Mouse (Mus musculus) testis, adult 10 weeks (tissue): ENCODE results near the gene Cyp2ab1. TPM values are rescaled to one million over a fixed set of nuclear protein-coding genes. Genes with fewer than 3 reads are reported as not detected.

Experiments
- polyA plus RNA-seq: library from polyadenylated mRNA; stranded (reverse); fragments of 350-450 nt; fragmentation: Illumina TruSeq; extraction: RNeasy Lipid Tissue Mini Kit (QIAGEN cat#74804); gene quantifications from one replicate; pipeline ENCODE4 v1.2.3, GENCODE M21; 2014; ENCODE audit warnings: low read depth, low replicate concordance

Cyp2ab1 gene
- not detected for polyA plus RNA-seq

GRCm38 (mm10) chr16:20325286-20325685 lies at the start of gene Cyp2ab1:
Cyp2ab1 (minus strand) TSS chr16:20325404.

GRCm38 (mm10) chr16:20301770-20302649 lies 23.2 kb downstream of the Cyp2ab1 start, which contains the start of gene Parl:
Parl (minus strand) TSS chr16:20302387.

Other genes starting within 250 kb of the Cyp2ab1 start
- gene Klhl24, start 227.9 kb downstream of the Cyp2ab1 start, polyA plus RNA-seq: 94.7 TPM
- gene Yeats2, start 184.3 kb downstream of the Cyp2ab1 start, polyA plus RNA-seq: 12.5 TPM
- gene Map6d1, start 84.0 kb downstream of the Cyp2ab1 start, polyA plus RNA-seq: 1.0 TPM
- 72.8 TPM for gene Parl, start 23.0 kb downstream of the Cyp2ab1 start, polyA plus RNA-seq
- 17.0 TPM for gene Abcc5, start 101.0 kb upstream of the Cyp2ab1 start, polyA plus RNA-seq
- 21.4 TPM for gene Eif2b5, start 173.4 kb upstream of the Cyp2ab1 start, polyA plus RNA-seq
- 4.9 TPM for gene Dvl3, start 191.6 kb upstream of the Cyp2ab1 start, polyA plus RNA-seq
- gene Ap2m1, start 210.1 kb upstream of the Cyp2ab1 start, polyA plus RNA-seq: 44.8 TPM
- 25.1 TPM for gene Abcf3, start 223.2 kb upstream of the Cyp2ab1 start, polyA plus RNA-seq